Mouse (Mus musculus): ENCODE measurements around the gene Ntrk1. TPM values are rescaled to one million over a fixed set of nuclear protein-coding genes. Genes with fewer than 3 reads are reported as not detected.
A peak's percentile ranks its signal among the peaks of the same experiment; 100 is the strongest.

Gene Ntrk1
- total and polyA plus RNA-seq, 3 experiments: 4.6 to 8.8 (median 6.3) TPM

DNA sequence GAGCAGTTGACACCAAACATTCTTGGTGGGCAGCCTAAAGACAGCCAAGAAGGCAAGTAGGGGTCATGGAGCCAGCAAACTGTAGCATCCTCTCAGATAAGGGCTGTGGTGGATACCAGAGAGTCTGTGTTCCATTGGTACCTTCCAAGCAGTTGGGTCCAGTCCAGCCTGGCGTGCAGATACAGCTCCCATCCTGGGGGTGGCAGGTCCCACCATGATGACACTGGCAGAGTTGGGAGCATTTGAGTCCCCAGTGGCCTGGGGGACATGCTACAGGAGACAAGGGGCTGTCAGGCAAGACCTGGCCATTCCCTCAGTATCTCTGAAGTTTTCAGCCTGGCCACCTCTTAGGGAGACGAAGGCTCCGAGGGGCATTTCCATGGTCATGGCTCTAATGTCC is 42.4 kb downstream of the Ntrk1 start:
- DNase-seq: no peak

DNA sequence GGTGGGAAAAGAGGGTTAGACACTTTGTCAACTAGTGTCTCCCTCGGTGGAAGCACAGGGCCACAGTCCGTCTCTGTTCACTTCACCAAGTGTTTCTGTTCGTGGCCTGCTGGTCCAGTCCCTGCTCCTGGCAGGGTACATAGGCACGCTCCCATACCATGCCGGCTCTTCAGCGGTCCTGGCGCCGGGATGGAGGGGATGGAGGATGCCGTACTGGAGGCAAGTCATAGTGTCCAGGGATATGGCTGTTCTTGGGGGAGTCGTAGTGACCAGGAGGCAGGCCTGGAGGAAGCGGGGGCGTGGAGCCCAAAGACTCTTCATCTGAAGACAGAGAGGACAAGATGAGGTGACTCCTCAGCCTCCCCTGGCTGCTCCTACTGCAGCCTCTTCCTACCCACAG is 45.0 kb downstream of the Ntrk1 start:
- DNase-seq: no peak

GRCm38 (mm10) chr3:87749036-87749435 is 45.9 kb downstream of the Ntrk1 start:
- DNase-seq: peak; percentile 75

- no peak for DNase-seq
Measured at GRCm38 (mm10) chr3:87748431-87748830, 46.5 kb downstream of the Ntrk1 start, which contains the start of gene Lrrc71. Lrrc71 (minus strand) TSS chr3:87748625.

GRCm38 (mm10) chr3:87745036-87745659 is 49.8 kb downstream of the Ntrk1 start:
- no peak for DNase-seq

GRCm38 (mm10) chr3:87743927-87744326 is 51.0 kb downstream of the Ntrk1 start:
- no peak for DNase-seq

DNA sequence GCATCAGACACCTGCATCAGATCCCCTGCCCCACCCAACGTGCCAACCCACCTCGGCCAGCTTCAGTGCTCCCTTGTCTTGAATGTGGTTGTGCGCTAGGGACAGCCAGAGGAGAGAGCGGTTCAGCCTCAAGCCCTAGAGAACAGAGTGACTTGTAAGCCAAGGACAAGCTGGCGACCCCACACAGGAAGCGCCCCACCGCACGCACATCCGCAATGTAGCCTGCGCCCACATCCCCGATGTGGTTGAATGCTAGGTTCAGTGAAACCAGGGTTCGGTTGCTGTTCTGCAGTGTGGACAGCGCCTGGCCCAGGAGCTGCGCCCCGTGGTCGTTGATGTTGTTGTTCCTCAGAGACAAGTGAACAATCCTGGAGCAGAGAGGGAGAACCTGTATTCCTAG is 52.2 kb downstream of the Ntrk1 start:
- DNase-seq: no peak

DNA sequence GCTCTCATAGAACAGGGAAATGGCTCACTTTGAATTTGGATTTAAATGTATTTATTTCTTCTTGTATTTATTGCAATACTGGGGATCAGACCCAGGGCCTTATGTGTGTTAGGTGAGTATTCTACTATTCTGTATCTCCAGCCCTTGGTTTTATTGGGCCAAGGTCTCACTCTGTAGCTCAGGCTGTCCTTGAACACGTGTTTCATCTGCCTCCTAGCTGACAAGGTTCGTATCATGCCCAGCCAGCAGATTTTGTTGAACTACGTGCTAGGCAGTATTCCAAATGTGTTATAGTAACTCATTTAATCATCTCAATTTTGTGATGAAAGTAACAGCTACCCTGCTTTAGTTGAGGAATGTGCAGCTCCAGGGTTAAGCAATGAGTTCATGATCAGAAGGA is 52.9 kb downstream of the Ntrk1 start:
- DNase-seq: peak; percentile 56

- DNase-seq: peak; percentile 78
Measured at GRCm38 (mm10) chr3:87738906-87739305, 56.1 kb downstream of the Ntrk1 start.

- no peak for DNase-seq
Measured at GRCm38 (mm10) chr3:87735335-87735734, 59.6 kb downstream of the Ntrk1 start.

DNA sequence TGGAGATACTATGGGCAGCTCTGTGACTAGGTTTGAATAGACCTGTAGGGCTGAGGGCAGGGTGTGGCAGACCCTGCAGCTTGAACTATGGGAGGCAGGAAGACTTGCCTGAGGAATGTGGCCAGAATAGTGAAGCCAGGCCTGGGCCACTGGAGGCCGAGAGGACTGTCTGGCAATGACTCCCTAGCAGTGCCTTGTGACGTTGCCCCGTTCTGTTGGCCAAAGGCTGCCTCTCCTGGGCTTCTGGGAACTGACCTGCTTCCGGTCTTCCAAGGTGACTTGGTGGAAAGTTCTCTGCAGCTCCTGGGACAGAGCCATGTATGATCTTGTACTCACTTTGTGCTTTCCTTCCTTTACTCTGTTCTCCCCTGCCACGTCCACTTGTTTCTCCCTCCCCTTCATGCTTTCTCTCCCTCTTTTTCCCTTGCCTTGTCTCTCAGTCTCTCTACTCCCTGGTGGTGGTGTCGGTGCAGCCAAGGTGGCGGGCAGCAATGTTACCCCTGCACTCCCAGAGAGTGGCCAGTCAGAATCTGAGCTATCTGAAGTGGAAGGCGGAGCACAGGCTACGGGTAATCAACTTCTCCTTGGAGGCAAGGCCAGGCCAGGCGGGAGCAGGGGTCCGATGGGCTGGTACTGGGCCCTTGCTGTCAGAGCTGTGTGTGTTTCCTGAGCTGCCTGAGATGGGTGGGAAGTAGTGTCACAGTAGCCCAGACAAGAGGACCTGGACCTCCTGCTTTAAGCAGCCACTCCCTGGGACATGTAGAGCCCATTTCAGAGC is 60.8 kb downstream of the Ntrk1 start:
- DNase-seq: peak; percentile 32

DNA sequence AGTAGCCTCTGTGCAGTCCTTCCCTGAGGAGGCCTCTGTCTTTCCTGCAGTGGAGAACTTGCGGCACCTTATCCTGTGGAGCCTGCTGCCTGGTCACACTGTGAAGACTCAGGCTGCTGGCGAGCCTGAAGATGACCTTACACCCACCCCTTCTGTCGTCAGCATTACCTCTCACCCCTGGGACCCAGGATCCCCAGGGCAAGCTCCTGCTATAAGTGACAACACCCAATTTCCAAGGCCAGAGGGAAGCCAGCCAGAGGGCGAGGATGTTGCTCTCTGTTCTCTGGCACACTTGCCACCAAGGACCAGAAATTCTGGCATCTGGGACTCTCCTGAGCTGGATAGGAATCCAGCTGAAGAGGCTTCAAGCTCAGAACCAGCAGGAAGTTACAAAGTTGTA is 61.9 kb downstream of the Ntrk1 start:
- DNase-seq: peak; percentile 51

DNA sequence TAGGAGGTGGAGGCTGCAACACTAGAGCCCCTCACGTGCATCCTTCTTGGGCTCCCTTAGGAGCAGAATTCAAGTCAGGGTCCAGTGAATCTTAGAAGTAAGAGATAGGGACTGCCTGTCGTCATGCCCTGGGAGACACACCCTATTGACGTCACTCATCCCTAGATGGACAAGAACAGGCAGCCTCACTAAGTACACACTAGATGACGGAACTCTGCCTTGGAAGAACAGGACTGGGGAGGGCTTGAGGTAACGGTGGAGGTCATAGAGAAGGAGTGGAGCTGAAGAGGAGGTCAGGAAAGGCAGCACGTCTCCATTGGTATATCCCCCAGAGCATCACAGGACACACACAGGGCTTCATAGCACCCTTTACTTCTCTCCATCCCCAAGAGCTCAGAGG is 66.3 kb downstream of the Ntrk1 start:
- no peak for DNase-seq

Other genes with a start within 250 kb of the Ntrk1 start
- gene Arhgef11, start 177.6 kb downstream of the Ntrk1 start, total RNA-seq (2021): 10 to 100 TPM; 38.0 to 40.0 TPM
- 27.7 and 33.0 TPM in 2 replicates for gene Arhgef11, start 177.6 kb downstream of the Ntrk1 start, polyA plus RNA-seq (2012; rRNA removed)
- gene Lrrc71, start 46.5 kb downstream of the Ntrk1 start, total RNA-seq (2021): 1 to 10 TPM in 1 of 2 experiments, not detected in 1; 1.2 TPM
- gene Lrrc71, start 46.5 kb downstream of the Ntrk1 start, polyA plus RNA-seq (2012; rRNA removed): 0.06 and 0.43 TPM in 2 replicates
- gene Insrr, start 1.8 kb upstream of the Ntrk1 start, total RNA-seq (2021): under 1 TPM; 0.52 to 0.69 TPM
- gene Insrr, start 1.8 kb upstream of the Ntrk1 start, polyA plus RNA-seq (2012; rRNA removed): 1.2 and 3.9 TPM in 2 replicates
- gene Pear1, start 29.1 kb upstream of the Ntrk1 start, total RNA-seq (2021): 10 to 100 TPM; 20.0 to 23.9 TPM
- 63.3 and 71.7 TPM in 2 replicates for gene Pear1, start 29.1 kb upstream of the Ntrk1 start, polyA plus RNA-seq (2012; rRNA removed)
- under 1 TPM; 0.17 to 0.31 TPM for gene Sh2d2a, start 51.6 kb upstream of the Ntrk1 start, total RNA-seq (2021)
- gene Sh2d2a, start 51.6 kb upstream of the Ntrk1 start, polyA plus RNA-seq (2012; rRNA removed): 0.30 and 0.39 TPM in 2 replicates
- gene Prcc, start 90.4 kb upstream of the Ntrk1 start, total RNA-seq (2021): 10 to 100 TPM; 48.0 to 52.0 TPM
- 28.5 and 32.5 TPM in 2 replicates for gene Prcc, start 90.4 kb upstream of the Ntrk1 start, polyA plus RNA-seq (2012; rRNA removed)
- gene Hdgf, start 111.2 kb upstream of the Ntrk1 start, total RNA-seq (2021): 100 to 1,000 TPM; 181 to 206 TPM
- 54.3 and 64.8 TPM in 2 replicates for gene Hdgf, start 111.2 kb upstream of the Ntrk1 start, polyA plus RNA-seq (2012; rRNA removed)
- 100 to 1,000 TPM; 114 to 120 TPM for gene Mrpl24, start 124.3 kb upstream of the Ntrk1 start, total RNA-seq (2021)
- gene Mrpl24, start 124.3 kb upstream of the Ntrk1 start, polyA plus RNA-seq (2012; rRNA removed): 15.1 and 18.0 TPM in 2 replicates
- gene Isg20l2, start 135.2 kb upstream of the Ntrk1 start, total RNA-seq (2021): 10 to 100 TPM; 16.3 to 21.4 TPM
- 9.4 and 9.7 TPM in 2 replicates for gene Isg20l2, start 135.2 kb upstream of the Ntrk1 start, polyA plus RNA-seq (2012; rRNA removed)
- 10 to 100 TPM; 13.1 to 16.3 TPM for gene Rrnad1, start 135.6 kb upstream of the Ntrk1 start, total RNA-seq (2021)
- gene Rrnad1, start 135.6 kb upstream of the Ntrk1 start, polyA plus RNA-seq (2012; rRNA removed): 41.5 and 44.6 TPM in 2 replicates
- gene Crabp2, start 153.5 kb upstream of the Ntrk1 start, total RNA-seq (2021): under 1 TPM; 0.52 to 0.72 TPM
- gene Crabp2, start 153.5 kb upstream of the Ntrk1 start, polyA plus RNA-seq (2012; rRNA removed): 0.47 TPM in 1 of 2 replicates, not detected in the other
- 1 to 10 TPM; 7.0 to 9.2 TPM for gene Nes, start 175.9 kb upstream of the Ntrk1 start, total RNA-seq (2021)
- gene Nes, start 175.9 kb upstream of the Ntrk1 start, polyA plus RNA-seq (2012; rRNA removed): 3.5 and 7.0 TPM in 2 replicates
- gene Bcan, start 205.1 kb upstream of the Ntrk1 start, total RNA-seq (2021): 10 to 100 TPM; 52.6 to 54.9 TPM
- gene Bcan, start 205.1 kb upstream of the Ntrk1 start, polyA plus RNA-seq (2012; rRNA removed): 127 and 132 TPM in 2 replicates
- gene Hapln2, start 232.4 kb upstream of the Ntrk1 start, total RNA-seq (2021): not detected
- 0.65 TPM in 1 of 2 replicates, not detected in the other for gene Hapln2, start 232.4 kb upstream of the Ntrk1 start, polyA plus RNA-seq (2012; rRNA removed)
- gene Gpatch4, start 247.9 kb upstream of the Ntrk1 start, total RNA-seq (2021): 10 to 100 TPM; 13.9 to 16.6 TPM
- 2.3 and 3.5 TPM in 2 replicates for gene Gpatch4, start 247.9 kb upstream of the Ntrk1 start, polyA plus RNA-seq (2012; rRNA removed)

All from adrenal gland, adult 2 months (tissue).